ENCODE assay signal across 19 mouse cellular contexts in genomic region chr14:71234900-71235299, GRCm38 (mm10).
"Had no signal": no experiment of that assay in that cellular context is flagged by ENCODE, and none has a peak within 500 bp of the region (broad histone marks: within the 10 kb centered on the region; RNA-seq: fewer than 3 reads in every experiment).

No protein-coding gene starts in this region.

- DNase-seq: kidney, adult 11 months; kidney, postnatal 10 days; layer of hippocampus, postnatal 36 days; left cerebral cortex, postnatal 4 days; lung, adult 2 months; lung, postnatal 14 days; lung, postnatal 4 days; midbrain, embryonic 14.5 days; right cerebral cortex, adult 18-20 months; right cerebral cortex, postnatal 14 days; right cerebral cortex, postnatal 4 days; thymus, adult 2 months; thymus, postnatal 14 days; thymus, postnatal 4 days had no signal

- H3K9ac ChIP-seq: kidney, embryonic 15.5 days; limb, embryonic 12.5 days; limb, embryonic 15.5 days; liver, embryonic 14.5 days had no signal

- H3K4me3 ChIP-seq: kidney, embryonic 15.5 days; limb, embryonic 12.5 days; limb, embryonic 15.5 days had no signal

- H3K4me1 ChIP-seq: kidney, embryonic 15.5 days; limb, embryonic 12.5 days; limb, embryonic 15.5 days had no signal

- H3K27ac ChIP-seq: kidney, embryonic 15.5 days; limb, embryonic 12.5 days; limb, embryonic 15.5 days; liver, embryonic 14.5 days; stomach, postnatal 0 days had no signal

- H3K27me3 ChIP-seq: kidney, embryonic 15.5 days; limb, embryonic 12.5 days; limb, embryonic 15.5 days had no signal

- H3K9me3 ChIP-seq: kidney, embryonic 15.5 days; limb, embryonic 12.5 days; limb, embryonic 15.5 days had no signal

- H3K4me2 ChIP-seq: kidney, embryonic 15.5 days; limb, embryonic 12.5 days; limb, embryonic 15.5 days had no signal

- H3K36me3 ChIP-seq: kidney, embryonic 15.5 days; limb, embryonic 12.5 days; limb, embryonic 15.5 days had no signal
